Mouse (Mus musculus): ENCODE results near the gene 2310061I04Rik. TPM values are rescaled to one million over a fixed set of nuclear protein-coding genes. Genes with fewer than 3 reads are reported as not detected.

The 2310061I04Rik gene
- total RNA-seq, 4 experiments from 2014 or later: 52.7 to 68.7 (median 62.6) TPM

GRCm38 (mm10) chr17:35870884-35871696 lies 26.1 kb downstream of the 2310061I04Rik start:
- no peak for DNase-seq (ENCODE audit: low spot score in 2 of 2)

- DNase-seq (ENCODE audit: low spot score in 2 of 2): no peak
These were observed 26.9 kb downstream of the 2310061I04Rik start for GRCm38 (mm10) chr17:35870151-35870883.

GRCm38 (mm10) chr17:35869346-35870067 lies 27.7 kb downstream of the 2310061I04Rik start:
- DNase-seq (ENCODE audit: low spot score in 2 of 2): no peak

GRCm38 (mm10) chr17:35868961-35869345 lies 28.3 kb downstream of the 2310061I04Rik start:
- DNase-seq (ENCODE audit: low spot score in 2 of 2): no peak

GRCm38 (mm10) chr17:35868165-35868820 lies 28.9 kb downstream of the 2310061I04Rik start:
- DNase-seq (ENCODE audit: low spot score in 2 of 2): no peak

GRCm38 (mm10) chr17:35866911-35867890 lies 30.0 kb downstream of the 2310061I04Rik start:
- no peak for DNase-seq (ENCODE audit: low spot score in 2 of 2)

GRCm38 (mm10) chr17:35866281-35866831 lies 30.9 kb downstream of the 2310061I04Rik start:
- DNase-seq (ENCODE audit: low spot score in 2 of 2): peak in 1 of 2 experiments; percentile 68

- DNase-seq (ENCODE audit: low spot score in 2 of 2): peak; percentile 53 to 67
These were observed 31.6 kb downstream of the 2310061I04Rik start, which contains the start of gene Ppp1r18 for GRCm38 (mm10) chr17:35865481-35866280. Gene Ppp1r18 (plus strand): TSS chr17:35865593.

- DNase-seq (ENCODE audit: low spot score in 2 of 2): no peak
These were observed 32.3 kb downstream of the 2310061I04Rik start for GRCm38 (mm10) chr17:35864832-35865353.

GRCm38 (mm10) chr17:35861198-35861857 lies 35.9 kb downstream of the 2310061I04Rik start, which contains the start of gene Nrm:
Gene Nrm (plus strand): TSS chr17:35861318.
- peak; percentile 78 to 83 for DNase-seq (ENCODE audit: low spot score in 2 of 2)

- no peak for DNase-seq (ENCODE audit: low spot score in 2 of 2)
These were observed 36.4 kb downstream of the 2310061I04Rik start for GRCm38 (mm10) chr17:35860831-35861197.

- no peak for DNase-seq (ENCODE audit: low spot score in 2 of 2)
These were observed 37.4 kb downstream of the 2310061I04Rik start for GRCm38 (mm10) chr17:35859835-35860234.

GRCm38 (mm10) chr17:35859371-35859770 lies 37.9 kb downstream of the 2310061I04Rik start:
- DNase-seq (ENCODE audit: low spot score in 2 of 2): no peak

GRCm38 (mm10) chr17:35850974-35851373 lies 46.3 kb downstream of the 2310061I04Rik start:
- no peak for DNase-seq (ENCODE audit: low spot score in 2 of 2)

GRCm38 (mm10) chr17:35848112-35848511 lies 49.1 kb downstream of the 2310061I04Rik start:
- DNase-seq (ENCODE audit: low spot score in 2 of 2): no peak

- no peak for DNase-seq (ENCODE audit: low spot score in 2 of 2)
These were observed 53.7 kb downstream of the 2310061I04Rik start for GRCm38 (mm10) chr17:35843514-35843913.

Measured in gastrocnemius, adult 8-10 months (tissue).